Mouse (Mus musculus) natural killer cell, adult 2 months (primary cell): ENCODE results near the gene Cnga4.
A peak's percentile ranks its signal among the peaks of the same experiment; 100 is the strongest.
"Not testable (repeated sequence)": the region's sequence is repeated elsewhere in the genome, so short reads cannot be mapped to it uniquely, and the experiment has no call there.

Source experiments
- DNase-seq, 2 experiments: peaks; one replicate each; pipeline ENCODE4 v3.0.0; 2022; ENCODE audit warnings: low spot score in 2 of 2

The Cnga4 gene

DNA sequence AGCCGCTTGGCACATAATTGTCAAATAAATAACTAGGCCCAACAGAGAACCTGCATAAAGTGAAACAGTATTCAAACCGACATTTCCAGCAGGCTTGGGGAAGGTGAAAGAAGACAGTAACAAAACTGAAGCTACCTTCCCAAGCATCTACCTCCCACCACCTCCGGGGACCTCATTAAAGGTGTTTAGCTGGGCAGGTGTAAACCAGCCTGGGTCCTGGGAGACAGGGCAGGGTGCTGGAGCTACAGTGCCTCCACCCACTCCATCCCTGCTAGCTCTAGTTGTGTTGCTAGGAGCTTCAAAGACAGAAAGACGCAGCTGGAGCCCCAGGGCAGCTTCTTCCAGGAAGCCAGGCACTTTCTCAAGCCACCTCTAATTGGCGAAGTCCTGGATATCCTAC, at the start of gene Cnga4:
Gene Cnga4, plus strand, starts transcription at position 301 of the 400 bp plus-strand sequence.
- DNase-seq = no peak

DNA sequence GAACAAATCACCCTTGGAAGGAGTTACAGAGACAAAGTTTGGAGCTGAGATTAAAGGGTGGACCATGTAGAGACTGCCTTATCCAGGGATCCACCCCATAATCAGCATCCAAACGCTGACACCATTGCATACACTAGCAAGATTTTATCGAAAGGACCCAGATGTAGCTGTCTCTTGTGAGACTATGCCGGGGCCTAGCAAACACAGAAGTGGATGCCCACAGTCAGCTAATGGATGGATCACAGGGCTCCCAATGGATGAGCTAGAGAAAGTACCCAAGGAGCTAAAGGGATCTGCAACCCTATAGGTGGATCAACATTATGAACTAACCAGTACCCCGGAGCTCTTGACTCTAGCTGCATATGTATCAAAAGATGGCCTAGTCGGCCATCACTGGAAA, 48.3 kb upstream of the Cnga4 start:
- not testable (repeated sequence) for DNase-seq

DNA sequence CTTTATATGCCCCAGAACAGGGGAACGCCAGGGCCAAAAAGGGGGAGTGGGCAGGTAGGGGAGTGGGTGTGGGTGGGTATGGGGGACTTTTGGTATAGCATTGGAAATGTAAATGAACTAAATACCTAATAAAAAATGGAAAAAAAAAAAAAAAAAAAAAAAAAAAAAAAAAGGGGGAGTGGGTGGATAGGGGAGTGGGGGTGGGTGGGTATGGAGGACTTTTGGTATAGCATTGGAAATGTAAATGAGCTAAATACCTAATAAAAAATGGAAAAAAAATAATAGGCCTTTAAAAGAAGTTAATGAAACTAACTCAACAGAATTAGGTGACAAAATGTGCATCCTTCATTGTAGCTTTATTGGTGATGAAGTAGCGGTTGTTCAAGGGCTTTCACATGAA, 47.9 kb upstream of the Cnga4 start:
- DNase-seq = not testable (repeated sequence)

- DNase-seq = no peak
These were observed 42.7 kb upstream of the Cnga4 start for GRCm38 (mm10) chr7:105361713-105362112.

DNA sequence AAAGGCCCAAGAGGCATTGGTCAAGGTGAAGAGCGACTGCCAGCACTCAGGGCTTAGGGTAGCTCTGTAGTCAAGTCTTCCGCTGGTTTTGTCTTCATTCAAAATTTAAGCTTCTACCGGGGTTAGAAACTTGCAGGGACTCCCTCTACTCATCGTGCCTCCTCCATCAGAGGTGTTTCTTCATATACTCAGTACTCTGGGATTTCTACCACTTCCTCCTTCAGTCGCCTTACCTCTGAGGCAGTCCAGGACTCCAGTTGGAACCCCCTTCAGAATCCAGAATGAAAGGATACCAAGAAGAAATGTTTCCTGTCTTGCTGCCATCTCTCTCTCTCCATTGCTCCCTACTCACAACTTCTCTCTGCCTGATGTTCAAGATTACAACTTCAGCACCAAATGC, 37.1 kb upstream of the Cnga4 start:
- DNase-seq = no peak

GRCm38 (mm10) chr7:105367930-105368329, 36.4 kb upstream of the Cnga4 start, which contains the start of gene Olfr692:
Olfr692 (plus strand) TSS chr7:105368230.
- DNase-seq = no peak

- no peak for DNase-seq
These were observed 35.8 kb upstream of the Cnga4 start for GRCm38 (mm10) chr7:105368521-105368920.

DNA sequence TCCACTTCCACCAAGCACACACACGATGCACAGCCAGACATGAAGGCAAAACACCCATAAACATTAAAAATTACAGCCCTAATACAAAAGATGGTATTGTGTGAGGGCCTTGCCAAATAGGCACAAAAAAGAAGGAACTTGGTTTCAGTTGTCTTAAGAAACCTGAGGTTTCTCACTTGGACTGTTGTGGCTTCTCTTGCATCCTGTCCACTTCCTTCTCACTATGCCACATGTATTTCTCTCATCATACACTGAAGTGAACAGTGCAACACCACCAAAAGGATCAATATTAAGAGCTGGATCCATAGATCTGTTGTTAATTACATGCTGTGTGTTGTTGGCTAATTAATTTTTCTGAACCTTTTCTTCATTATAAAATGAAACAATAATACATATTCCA, 31.5 kb upstream of the Cnga4 start:
- DNase-seq = peak; percentile 17 to 37

GRCm38 (mm10) chr7:105373509-105373908, 30.9 kb upstream of the Cnga4 start:
- DNase-seq = no peak

GRCm38 (mm10) chr7:105373976-105374375, 30.4 kb upstream of the Cnga4 start:
- no peak for DNase-seq

DNA sequence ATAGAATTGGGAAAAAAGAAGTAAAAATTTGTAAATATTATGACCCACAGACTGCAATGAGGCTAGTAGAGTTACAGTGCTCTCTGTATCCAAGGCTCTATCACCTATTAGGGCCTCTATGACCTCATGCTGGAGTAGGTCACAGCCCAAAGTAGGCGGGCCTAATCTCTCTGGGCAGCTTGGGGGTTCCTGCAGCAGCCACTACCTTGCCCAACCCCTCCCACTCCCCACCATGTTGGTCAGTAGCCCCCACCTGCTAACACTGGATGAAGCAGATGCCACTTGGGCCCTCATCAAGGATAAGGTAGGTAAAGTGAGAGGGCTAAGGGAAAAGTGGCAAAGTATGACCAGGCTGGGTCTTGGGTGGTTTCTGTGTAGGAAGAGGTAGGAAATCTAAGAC, 29.5 kb upstream of the Cnga4 start, which contains the start of gene Gm5901:
Gene Gm5901, plus strand, starts transcription at position 173 of the 400 bp plus-strand sequence.
- DNase-seq = no peak

DNA sequence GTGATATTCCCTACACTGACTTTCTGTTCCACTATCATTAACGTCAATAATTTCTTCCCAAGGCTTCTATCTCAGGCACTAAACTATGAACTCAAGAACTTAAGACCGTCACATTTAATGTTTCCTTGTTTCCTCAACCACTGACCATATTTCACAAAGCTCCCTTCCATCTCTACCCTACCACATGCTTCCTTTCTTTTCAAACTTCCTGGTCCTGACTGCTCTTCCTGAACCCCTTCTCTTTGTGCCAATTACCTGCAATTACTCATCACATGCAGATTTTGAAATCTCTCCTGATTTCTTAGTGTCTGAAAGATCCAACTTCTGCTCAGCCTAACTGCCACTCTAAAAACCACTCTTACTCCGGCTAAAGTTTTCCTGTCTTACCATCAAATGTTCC, 24.0 kb upstream of the Cnga4 start:
- no peak for DNase-seq

DNA sequence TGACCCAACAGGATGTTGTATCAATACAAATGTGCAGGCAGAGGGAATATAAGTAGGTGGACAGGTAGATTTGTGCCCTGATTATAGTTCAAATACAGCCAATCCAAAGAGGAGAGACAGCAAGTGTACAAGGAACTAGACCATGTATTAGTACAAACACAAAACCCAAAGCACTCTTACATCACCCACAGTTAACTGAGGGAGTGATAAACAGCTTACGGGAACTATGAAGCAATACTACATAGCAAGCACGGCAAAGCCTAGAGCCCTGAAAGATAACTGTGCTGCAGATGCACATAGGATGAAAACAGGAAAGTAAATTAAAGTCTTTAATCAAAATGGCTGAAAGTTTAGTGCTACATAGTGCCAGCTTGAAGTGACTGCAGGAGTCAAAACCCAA, 16.7 kb upstream of the Cnga4 start:
- no peak for DNase-seq

GRCm38 (mm10) chr7:105390236-105390635, 14.1 kb upstream of the Cnga4 start:
- DNase-seq = no peak

- DNase-seq = no peak
These were observed 9.8 kb upstream of the Cnga4 start for GRCm38 (mm10) chr7:105394606-105395005.

- DNase-seq = peak; percentile 7
These were observed 9.1 kb upstream of the Cnga4 start for GRCm38 (mm10) chr7:105395131-105395820.

DNA sequence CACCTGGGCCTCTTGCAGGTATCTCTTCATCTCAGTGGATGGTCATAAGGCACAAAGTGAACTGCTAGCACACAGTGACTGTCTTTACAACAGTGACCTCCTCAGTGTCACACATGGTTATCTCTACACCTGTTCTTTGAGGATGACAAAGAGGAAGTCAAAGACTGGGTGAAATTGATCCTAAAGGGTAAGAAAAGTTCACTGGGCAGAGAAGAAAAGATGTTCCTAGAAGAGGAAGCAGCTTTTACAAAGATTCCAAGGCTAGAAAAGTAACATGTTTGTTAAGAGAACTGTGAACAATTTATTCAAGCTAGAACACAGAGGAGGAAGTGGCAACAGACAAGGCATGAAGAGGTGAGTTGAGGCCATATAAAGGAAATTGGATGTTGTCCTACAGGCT, 8.2 kb upstream of the Cnga4 start:
- no peak for DNase-seq

DNA sequence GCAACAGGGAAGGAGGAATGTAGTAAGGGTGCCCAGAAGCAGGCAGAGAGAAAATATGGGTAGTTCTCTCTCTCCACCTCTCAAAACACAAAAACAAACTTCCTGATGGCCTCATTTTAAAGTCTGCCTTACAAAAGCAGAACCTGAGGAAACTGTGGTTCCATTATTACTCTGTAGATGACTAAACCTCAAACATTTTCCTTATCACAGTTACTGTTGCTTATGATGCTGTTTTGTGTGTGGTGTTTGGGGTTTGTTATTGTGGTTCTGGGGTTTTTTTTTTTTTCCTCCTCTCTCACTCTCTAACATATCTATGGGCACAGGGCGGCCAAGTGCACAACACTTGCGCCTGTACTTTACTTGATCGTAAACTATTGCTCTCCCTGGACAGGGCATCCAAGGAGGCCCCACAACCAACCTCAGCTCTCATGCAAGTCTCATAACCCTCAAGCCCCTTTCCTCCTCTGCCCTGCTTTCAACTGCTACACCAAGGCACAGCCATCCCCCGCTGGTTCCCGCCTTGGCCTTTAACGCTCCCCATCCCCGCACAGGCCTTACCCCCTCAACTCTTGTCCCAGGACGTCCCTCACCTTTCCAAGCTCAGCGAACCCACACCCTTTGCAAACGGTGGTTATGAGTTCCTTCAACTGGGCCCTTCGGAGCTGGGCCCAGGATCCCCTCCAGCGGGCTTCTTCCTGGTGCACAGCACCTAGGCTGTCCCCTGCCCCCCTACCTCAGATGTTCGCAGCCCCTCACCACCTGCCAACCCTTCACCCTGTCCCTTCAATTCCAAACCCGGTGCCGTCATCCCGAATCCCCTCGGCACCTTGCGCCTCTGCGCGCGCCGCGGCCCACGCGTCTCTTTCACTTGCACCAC, 5.1 kb upstream of the Cnga4 start:
- peak; percentile 14 to 20 for DNase-seq

GRCm38 (mm10) chr7:105399935-105400624, 4.3 kb upstream of the Cnga4 start, which contains the start of gene Fam160a2:
Fam160a2 (minus strand) TSS chr7:105400054.
- peak; percentile 91 to 94 for DNase-seq

DNA sequence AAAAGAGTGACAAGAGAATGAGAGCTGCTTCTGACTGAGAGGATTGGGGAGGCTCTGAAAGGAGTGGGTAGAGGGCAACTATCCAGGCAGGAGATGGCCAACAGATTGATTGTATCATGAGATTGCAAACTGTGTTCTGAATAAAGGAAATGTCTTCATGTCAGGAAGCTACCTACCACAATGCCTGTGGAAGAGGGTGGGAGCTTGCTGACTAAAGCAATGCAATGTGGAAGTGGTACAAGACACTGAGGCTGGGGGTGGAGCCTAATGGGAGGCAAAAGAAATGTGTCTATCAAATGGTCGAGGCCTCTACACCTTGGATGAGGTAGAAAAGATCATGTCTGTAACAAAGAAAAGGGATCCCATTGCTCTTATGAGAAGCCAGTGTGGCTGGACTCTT, 2.0 kb downstream of the Cnga4 start:
- no peak for DNase-seq

DNA sequence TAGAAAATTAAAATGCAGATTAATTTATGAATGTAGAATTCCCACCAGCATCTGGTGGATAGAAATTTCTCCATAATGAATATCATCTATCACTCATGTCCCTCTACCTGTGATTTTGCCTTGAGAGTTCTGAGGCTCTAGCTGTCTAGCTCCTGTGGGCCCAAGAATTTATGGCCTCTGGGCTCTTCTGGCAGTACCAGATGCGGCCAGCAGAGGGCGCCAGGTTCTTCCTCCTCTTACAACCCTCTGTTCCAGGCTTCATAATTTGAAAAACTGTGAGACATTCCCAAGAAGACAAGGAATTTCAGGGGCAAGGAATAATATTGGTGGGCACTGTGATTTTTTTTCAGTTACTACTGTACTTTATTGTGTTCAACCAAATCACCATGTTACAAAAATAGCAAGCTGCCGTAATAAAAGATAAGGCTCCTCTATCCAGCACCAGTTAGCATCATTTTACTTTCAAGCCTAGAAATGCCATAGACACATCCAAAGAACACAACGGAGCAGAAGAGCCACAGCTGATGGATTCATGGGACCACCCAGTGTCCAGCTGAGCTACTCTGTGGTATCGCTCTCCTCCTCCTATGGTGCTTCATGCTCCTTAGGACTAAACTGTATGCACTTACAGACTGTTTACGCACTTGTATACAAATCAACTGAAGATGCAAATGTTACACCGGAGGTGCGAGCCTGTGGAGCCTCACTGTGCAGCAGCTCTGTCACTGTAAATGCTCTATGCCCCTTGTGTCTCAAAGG, 7.7 kb downstream of the Cnga4 start:
- DNase-seq = peak; percentile 47 to 57
